Mouse (Mus musculus): ENCODE results near the gene Sparcl1. TPM values are rescaled to one million over a fixed set of nuclear protein-coding genes. Genes with fewer than 3 reads are reported as not detected.

Sparcl1 gene
- polyA plus RNA-seq, 1 experiment from 2014 or later: 24.1 TPM

- Histone ChIP-seq H3K27ac (ENCODE audit: low read depth, low read length) (peak overlapping the region; percentile 83), H3K36me3 (ENCODE audit: control insufficient read depth, insufficient read depth, low read length) (no peaks in the 10 kb centered on the region), H3K4me2 (ENCODE audit: low read depth, low read length, severe bottlenecking) (peak overlapping the region; percentile 46; the same call in 1 of the 2 replicates), H3K9ac (ENCODE audit: low read length) (peak overlapping the region; percentile 32), H3K9me3 (ENCODE audit: control insufficient read depth, low read length) (no peaks in the 10 kb centered on the region), H3K4me3 (ENCODE audit: low read depth, low read length) (no peak overlapping the region), H3K4me1 (replicated peaks; ENCODE audit: control insufficient read depth, insufficient read depth, low read length) (peaks cover 47% of the 10 kb centered on the region), H3K27me3 (ENCODE audit: control insufficient read depth, insufficient read depth, low read length) (no peaks in the 10 kb centered on the region)
- 48% methylated on average over 11 of the region's 11 CpGs for WGBS
- DNase-seq (ENCODE audit: low spot score): peak; percentile 65
- peak; percentile 38 for ATAC-seq (replicated peaks; ENCODE audit: low FRiP score)
These were observed 5.2 kb downstream of the Sparcl1 start for GRCm38 (mm10) chr5:104108127-104108875.

DNA sequence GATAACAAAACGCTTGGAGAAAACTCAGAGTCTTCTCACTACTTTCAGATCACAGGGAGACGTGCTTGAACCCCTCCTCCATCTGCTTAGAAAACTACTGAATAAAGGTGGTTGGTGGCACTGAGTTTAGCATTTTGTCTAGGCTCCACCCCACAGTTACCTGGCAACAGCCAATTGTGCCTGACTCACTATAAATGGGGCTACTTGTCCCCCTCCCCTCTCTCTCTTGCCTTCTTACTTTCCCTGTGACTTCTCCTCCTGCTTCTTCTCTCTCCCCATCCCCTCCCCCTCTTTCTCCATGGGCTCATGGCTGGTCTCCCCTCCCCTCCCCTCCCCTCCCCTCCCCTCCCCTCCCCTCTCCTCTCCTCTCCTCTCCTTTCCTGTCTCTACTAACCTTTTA, 9.4 kb downstream of the Sparcl1 start:
- no peaks in the 10 kb centered on the region for H3K9me3 ChIP-seq (ENCODE audit: control insufficient read depth, low read length)
- WGBS: 56% methylated on average over 2 of the region's 2 CpGs
- no peak overlapping the region for H3K9ac ChIP-seq (ENCODE audit: low read length)
- H3K4me3 ChIP-seq (ENCODE audit: low read depth, low read length): no peak overlapping the region
- no peak overlapping the region for H3K27ac ChIP-seq (ENCODE audit: low read depth, low read length)
- H3K4me2 ChIP-seq (ENCODE audit: low read depth, low read length, severe bottlenecking): no peak overlapping the region
- peaks cover 24% of the 10 kb centered on the region for H3K4me1 ChIP-seq (replicated peaks; ENCODE audit: control insufficient read depth, insufficient read depth, low read length)
- H3K36me3 ChIP-seq (ENCODE audit: control insufficient read depth, insufficient read depth, low read length): no peaks in the 10 kb centered on the region
- DNase-seq (ENCODE audit: low spot score): no peak
- no peaks in the 10 kb centered on the region for H3K27me3 ChIP-seq (ENCODE audit: control insufficient read depth, insufficient read depth, low read length)
- peak; percentile 15; the same call in 1 of the 2 replicates for ATAC-seq (replicated peaks; ENCODE audit: low FRiP score)

GRCm38 (mm10) chr5:104103171-104103570, 10.4 kb downstream of the Sparcl1 start:
- no peak for ATAC-seq (replicated peaks; ENCODE audit: low FRiP score)
- H3K4me1 ChIP-seq (replicated peaks; ENCODE audit: control insufficient read depth, insufficient read depth, low read length): peaks cover 16% of the 10 kb centered on the region
- WGBS: 80% methylated on average over 4 of the region's 4 CpGs

DNA sequence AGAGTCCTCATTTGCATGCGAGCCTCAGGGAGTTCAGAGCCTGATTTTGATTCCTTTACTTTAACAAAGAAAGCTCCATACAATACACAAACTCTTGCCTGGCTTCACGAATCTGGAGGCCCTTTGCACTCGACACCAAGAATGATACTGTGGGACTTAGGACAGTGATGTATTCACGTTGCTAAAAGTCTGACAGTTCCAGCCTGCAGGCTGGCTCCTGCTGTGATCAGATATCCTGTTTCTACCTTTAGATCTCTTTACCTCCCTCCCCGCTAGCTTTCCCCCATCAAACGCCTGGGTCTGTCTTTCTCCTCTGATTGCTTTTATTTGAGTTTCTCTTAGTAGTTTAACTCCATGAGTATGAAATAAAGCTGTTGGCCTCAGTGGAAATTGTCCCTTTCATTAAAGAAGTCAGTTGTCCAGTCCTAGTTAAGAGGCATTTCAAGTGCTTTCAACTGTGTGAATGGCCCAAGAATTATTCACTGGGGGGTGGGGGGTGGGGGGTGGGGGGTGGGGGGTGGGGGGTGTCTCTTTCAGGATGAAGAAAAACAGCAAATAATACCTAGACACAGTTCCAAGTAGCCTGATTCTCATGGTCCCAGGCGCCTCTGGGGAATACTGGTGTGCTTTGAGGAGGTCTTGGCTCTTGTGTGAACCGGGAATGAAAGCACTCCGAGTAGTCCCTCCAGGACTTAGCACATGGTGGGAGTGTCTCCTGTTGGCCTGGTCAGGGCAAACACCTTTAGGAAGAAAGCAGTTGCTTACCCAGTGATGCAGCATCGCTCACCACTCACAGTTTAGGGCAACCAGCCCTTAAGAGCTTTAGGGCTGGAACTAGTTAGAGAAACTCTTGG, 11.6 kb downstream of the Sparcl1 start:
- Histone ChIP-seq H3K4me3 (ENCODE audit: low read depth, low read length) (no peak overlapping the region), H3K36me3 (ENCODE audit: control insufficient read depth, insufficient read depth, low read length) (no peaks in the 10 kb centered on the region), H3K9ac (ENCODE audit: low read length) (no peak overlapping the region; the same call in 1 of the 2 replicates), H3K4me2 (ENCODE audit: low read depth, low read length, severe bottlenecking) (0 out of 2 replicates have a peak overlapping the region, but pooled peaks have one; percentile 24), H3K9me3 (ENCODE audit: control insufficient read depth, low read length) (no peaks in the 10 kb centered on the region), H3K4me1 (replicated peaks; ENCODE audit: control insufficient read depth, insufficient read depth, low read length) (peaks cover 11% of the 10 kb centered on the region), H3K27ac (ENCODE audit: low read depth, low read length) (peak overlapping the region; percentile 62; the same call in 1 of the 2 replicates), H3K27me3 (ENCODE audit: control insufficient read depth, insufficient read depth, low read length) (no peaks in the 10 kb centered on the region)
- peak; percentile 74 for ATAC-seq (replicated peaks; ENCODE audit: low FRiP score)
- 9% methylated on average over 10 of the region's 10 CpGs for whole genome bisulfite sequencing
- DNase-seq (ENCODE audit: low spot score): peak; percentile 55

More at GRCm38 (mm10) chr5:104103171-104103570, 10.4 kb downstream of the Sparcl1 start:
- no peak for DNase-seq (ENCODE audit: low spot score)
- Histone ChIP-seq H3K9ac (ENCODE audit: low read length) (no peak overlapping the region), H3K36me3 (ENCODE audit: control insufficient read depth, insufficient read depth, low read length) (no peaks in the 10 kb centered on the region), H3K9me3 (ENCODE audit: control insufficient read depth, low read length) (no peaks in the 10 kb centered on the region), H3K4me2 (ENCODE audit: low read depth, low read length, severe bottlenecking) (no peak overlapping the region), H3K4me3 (ENCODE audit: low read depth, low read length) (no peak overlapping the region), H3K27me3 (ENCODE audit: control insufficient read depth, insufficient read depth, low read length) (no peaks in the 10 kb centered on the region), H3K27ac (ENCODE audit: low read depth, low read length) (no peak overlapping the region)

DNA sequence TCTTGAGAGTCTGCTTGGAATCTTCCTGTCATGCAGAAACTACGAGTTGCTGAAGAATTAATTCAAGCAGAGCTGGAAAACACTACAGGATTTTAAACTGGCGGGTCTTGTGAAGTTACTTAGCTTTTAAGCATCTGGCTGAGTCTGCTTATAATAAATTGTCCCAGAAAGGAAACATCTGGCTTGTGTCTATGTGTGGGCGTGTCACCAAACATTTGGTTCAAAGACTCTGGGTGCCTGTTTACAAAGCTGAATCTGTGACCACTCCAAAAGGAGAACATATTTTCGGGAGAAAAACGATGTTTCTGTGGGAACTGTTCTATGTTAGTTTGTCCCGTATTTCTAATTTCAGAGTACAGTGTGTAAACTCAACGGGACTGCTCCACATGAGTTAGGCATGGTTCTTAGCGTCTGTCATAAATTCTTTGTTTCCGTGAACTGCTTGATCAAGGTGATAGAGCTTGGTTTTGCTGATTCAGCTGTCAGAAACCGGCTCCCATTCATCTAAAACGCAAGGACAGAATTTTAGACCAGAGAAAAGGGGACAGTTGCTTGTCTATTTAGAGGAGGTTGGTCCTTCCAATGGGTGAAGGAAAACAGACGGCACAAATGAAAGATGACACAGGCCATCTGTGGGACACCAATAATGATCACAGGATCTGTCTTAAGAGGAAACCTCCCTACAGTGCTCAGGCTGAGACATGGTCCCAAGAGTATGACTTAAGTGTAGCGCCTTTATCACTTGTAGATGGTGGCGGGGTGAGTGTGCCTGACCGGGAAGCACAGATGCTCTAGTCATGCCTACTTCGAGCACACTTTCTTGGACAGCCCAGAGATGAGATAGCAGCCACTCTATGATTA, 17.2 kb downstream of the Sparcl1 start:
- Histone ChIP-seq H3K4me2 (ENCODE audit: low read depth, low read length, severe bottlenecking) (no peak overlapping the region), H3K9me3 (ENCODE audit: control insufficient read depth, low read length) (no peaks in the 10 kb centered on the region), H3K9ac (ENCODE audit: low read length) (no peak overlapping the region), H3K4me1 (replicated peaks; ENCODE audit: control insufficient read depth, insufficient read depth, low read length) (no peaks in the 10 kb centered on the region), H3K27me3 (ENCODE audit: control insufficient read depth, insufficient read depth, low read length) (no peaks in the 10 kb centered on the region), H3K27ac (ENCODE audit: low read depth, low read length) (no peak overlapping the region), H3K4me3 (ENCODE audit: low read depth, low read length) (no peak overlapping the region), H3K36me3 (ENCODE audit: control insufficient read depth, insufficient read depth, low read length) (no peaks in the 10 kb centered on the region)
- no peak for DNase-seq (ENCODE audit: low spot score)
- ATAC-seq (replicated peaks; ENCODE audit: low FRiP score): no peak
- WGBS: 89% methylated on average over 16 of the region's 16 CpGs

GRCm38 (mm10) chr5:104095416-104096077, 18.0 kb downstream of the Sparcl1 start:
- H3K27me3 ChIP-seq (ENCODE audit: control insufficient read depth, insufficient read depth, low read length): no peaks in the 10 kb centered on the region
- no peak overlapping the region for H3K4me3 ChIP-seq (ENCODE audit: low read depth, low read length)
- H3K4me2 ChIP-seq (ENCODE audit: low read depth, low read length, severe bottlenecking): no peak overlapping the region
- no peaks in the 10 kb centered on the region for H3K4me1 ChIP-seq (replicated peaks; ENCODE audit: control insufficient read depth, insufficient read depth, low read length)
- no peaks in the 10 kb centered on the region for H3K9me3 ChIP-seq (ENCODE audit: control insufficient read depth, low read length)
- ATAC-seq (replicated peaks; ENCODE audit: low FRiP score) (no peak), DNase-seq (ENCODE audit: low spot score) (no peak)
- H3K36me3 ChIP-seq (ENCODE audit: control insufficient read depth, insufficient read depth, low read length): no peaks in the 10 kb centered on the region
- H3K27ac ChIP-seq (ENCODE audit: low read depth, low read length): no peak overlapping the region
- no peak overlapping the region for H3K9ac ChIP-seq (ENCODE audit: low read length)
- WGBS: 91% methylated on average over 11 of the region's 11 CpGs

- Histone ChIP-seq H3K9ac (ENCODE audit: low read length) (no peak overlapping the region), H3K9me3 (ENCODE audit: control insufficient read depth, low read length) (no peaks in the 10 kb centered on the region), H3K4me3 (ENCODE audit: low read depth, low read length) (no peak overlapping the region), H3K4me1 (replicated peaks; ENCODE audit: control insufficient read depth, insufficient read depth, low read length) (no peaks in the 10 kb centered on the region), H3K4me2 (ENCODE audit: low read depth, low read length, severe bottlenecking) (no peak overlapping the region), H3K36me3 (ENCODE audit: control insufficient read depth, insufficient read depth, low read length) (no peaks in the 10 kb centered on the region), H3K27ac (ENCODE audit: low read depth, low read length) (no peak overlapping the region), H3K27me3 (ENCODE audit: control insufficient read depth, insufficient read depth, low read length) (no peaks in the 10 kb centered on the region)
- no peak for DNase-seq (ENCODE audit: low spot score)
- no peak for ATAC-seq (replicated peaks; ENCODE audit: low FRiP score)
- 77% methylated on average over 2 of the region's 2 CpGs for WGBS
These were observed 23.8 kb downstream of the Sparcl1 start for GRCm38 (mm10) chr5:104089751-104090150.

DNA sequence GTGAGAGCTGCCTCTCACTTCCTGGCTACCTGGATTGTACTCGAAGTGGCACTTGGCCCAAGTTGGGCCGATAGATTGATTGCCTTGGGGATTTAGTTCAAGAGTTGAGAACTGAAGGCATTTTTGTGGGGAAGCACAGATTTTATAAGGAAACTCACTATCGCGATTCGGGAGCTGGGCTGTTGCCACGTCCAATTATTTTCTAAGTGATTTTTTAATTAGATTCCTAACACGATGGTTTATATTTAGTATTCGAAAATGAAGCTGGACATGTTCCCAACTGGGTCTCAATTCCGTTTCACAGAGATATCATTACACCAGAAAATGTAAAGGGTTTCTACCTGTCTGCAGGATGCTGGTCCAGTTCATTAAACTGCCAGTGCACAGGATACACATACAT, 28.2 kb downstream of the Sparcl1 start:
- H3K27ac ChIP-seq (ENCODE audit: low read depth, low read length): no peak overlapping the region
- H3K4me3 ChIP-seq (ENCODE audit: low read depth, low read length): no peak overlapping the region
- no peak for ATAC-seq (replicated peaks; ENCODE audit: low FRiP score)
- H3K4me1 ChIP-seq (replicated peaks; ENCODE audit: control insufficient read depth, insufficient read depth, low read length): no peaks in the 10 kb centered on the region
- H3K27me3 ChIP-seq (ENCODE audit: control insufficient read depth, insufficient read depth, low read length): no peaks in the 10 kb centered on the region
- H3K4me2 ChIP-seq (ENCODE audit: low read depth, low read length, severe bottlenecking): no peak overlapping the region
- no peak for DNase-seq (ENCODE audit: low spot score)
- H3K9ac ChIP-seq (ENCODE audit: low read length): no peak overlapping the region
- no peaks in the 10 kb centered on the region for H3K36me3 ChIP-seq (ENCODE audit: control insufficient read depth, insufficient read depth, low read length)
- H3K9me3 ChIP-seq (ENCODE audit: control insufficient read depth, low read length): no peaks in the 10 kb centered on the region
- WGBS: 89% methylated on average over 9 of the region's 9 CpGs
